ENCODE assay signal across 14 mouse cellular contexts in the genomic region with DNA sequence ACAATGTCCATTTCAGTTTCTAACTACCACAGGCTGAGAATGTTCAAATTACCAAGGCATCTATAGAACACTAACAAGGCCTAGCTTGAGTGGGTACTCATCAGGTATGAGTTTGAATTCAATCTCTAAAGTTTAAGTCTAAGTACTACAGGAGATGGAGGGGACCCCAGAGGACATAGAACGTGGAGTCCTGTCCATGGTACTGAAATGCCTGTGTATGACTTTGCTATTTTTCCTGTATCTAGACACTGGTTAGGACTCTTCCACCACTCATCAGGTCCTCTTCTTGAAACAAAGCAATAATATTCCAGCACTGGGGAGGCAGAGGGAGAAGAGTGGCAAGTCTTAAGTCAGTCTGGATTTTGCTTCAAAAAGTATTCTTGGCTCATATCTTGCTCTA.
DNase-seq lines count a peak whose midpoint lies in the region; ATAC-seq and TF ChIP-seq lines count a peak whose summit lies in the region.
"Had no signal": no experiment of that assay in that cellular context is flagged by ENCODE, and none has a peak within 500 bp of the region (broad histone marks: within the 10 kb centered on the region; RNA-seq: fewer than 3 reads in every experiment).

No protein-coding gene starts in this region.

- intact Hi-C loops in left cerebral cortex, adult 2 months (cut with DNase I), result no loop called here

- TF ChIP-seq CTCF in left cerebral cortex, adult 2 months (IDR thresholded peaks at IDR 0.05), result no peak
- no peak for TF ChIP-seq CTCF in stomach, postnatal 0 days (IDR thresholded peaks at IDR 0.05; ENCODE audit: low read depth)

- H3K9me3 ChIP-seq in ES-E14 (ENCODE audit: control insufficient read depth, insufficient read depth, low read depth, low read length), result no peaks in the 10 kb centered on the region
- no peaks in the 10 kb centered on the region for H3K9me3 ChIP-seq in stomach, postnatal 0 days (ENCODE audit: control insufficient read depth, low read length)
- H3K9me3 ChIP-seq: liver, embryonic 15.5 days; neural tube, embryonic 13.5 days had no signal

- H3K27me3 ChIP-seq in stomach, postnatal 0 days (ENCODE audit: control insufficient read depth, insufficient read depth, low read length), result no peaks in the 10 kb centered on the region
- H3K27me3 ChIP-seq: liver, embryonic 15.5 days; neural tube, embryonic 13.5 days had no signal

- H3K4me1 ChIP-seq in ES-E14 (ENCODE audit: control insufficient read depth in 2 of 2, insufficient read depth in 2 of 2, low read length in 2 of 2, poor library complexity in 1 of 2), result peaks cover 0 to 3% of the 10 kb centered on the region in 2 experiments; a peak in 1 of 4 replicates
- H3K4me1 ChIP-seq in stomach, postnatal 0 days (replicated peaks; ENCODE audit: control insufficient read depth, insufficient read depth), result no peaks in the 10 kb centered on the region
- H3K4me1 ChIP-seq: liver, embryonic 15.5 days had no signal

- H3K36me3 ChIP-seq in ES-E14 (ENCODE audit: control insufficient read depth, insufficient read depth, low read length, poor library complexity, severe bottlenecking), result no peaks in the 10 kb centered on the region
- no peaks in the 10 kb centered on the region for H3K36me3 ChIP-seq in stomach, postnatal 0 days (ENCODE audit: control insufficient read depth, insufficient read depth, low read length)
- H3K36me3 ChIP-seq: liver, embryonic 15.5 days; neural tube, embryonic 13.5 days had no signal

- no peak overlapping the region for H3K27ac ChIP-seq in ES-E14 (ENCODE audit: insufficient read depth, low read depth, low read length, poor library complexity, severe bottlenecking)
- H3K27ac ChIP-seq in left cerebral cortex, adult 2 months, result no peak overlapping the region
- no peak overlapping the region for H3K27ac ChIP-seq in stomach, postnatal 0 days (replicated peaks)
- H3K27ac ChIP-seq: hindbrain, postnatal 0 days; liver, embryonic 15.5 days; neural tube, embryonic 13.5 days had no signal

- in situ Hi-C loops in ES-E14 (cut with MboI; ENCODE audit: low sequenced_read_pairs in 2 of 2, unreplicated experiment in 2 of 2), result no loop called here

- peak; percentile 11 for DNase-seq in kidney, postnatal 10 days
- no peak for DNase-seq in kidney, adult 9 months
- peak; percentile 40 for DNase-seq in ES-E14 (ENCODE audit: low read depth, low spot score)
- peak; percentile 12 for DNase-seq in c-Kit-positive CD71-negative TER-119-negative erythroid progenitor cells, embryonic 14.5 days (ENCODE audit: low read depth)
- DNase-seq in mesoderm, embryonic 11.5 days (ENCODE audit: low read depth, low spot score), result peak; percentile 50
- no peak for DNase-seq in left cerebral cortex, adult 2 months (ENCODE audit: extremely low spot score in 1 of 2, low spot score in 2 of 2)
- no peak for DNase-seq in stomach, postnatal 0 days (ENCODE audit: low spot score)
- DNase-seq in thymus, postnatal 14 days, result no peak
- DNase-seq: adrenal gland, postnatal 25 days; cerebellum, adult 11 months; gastrocnemius, postnatal 36 days had no signal

- H3K4me3 ChIP-seq in ES-E14 (ENCODE audit: insufficient read depth in 1 of 2, low read depth in 1 of 2, low read length in 2 of 2, poor library complexity in 1 of 2, severe bottlenecking in 1 of 2), result no peak overlapping the region
- no peak overlapping the region for H3K4me3 ChIP-seq in left cerebral cortex, adult 2 months
- H3K4me3 ChIP-seq in stomach, postnatal 0 days (ENCODE audit: low read depth, low read length), result no peak overlapping the region
- H3K4me3 ChIP-seq: liver, embryonic 15.5 days; neural tube, embryonic 13.5 days had no signal

- TF ChIP-seq EP300 in stomach, postnatal 0 days (optimal IDR thresholded peaks at IDR 0.05), result no peak

- H3K4me2 ChIP-seq in stomach, postnatal 0 days (replicated peaks; ENCODE audit: low read depth), result no peak overlapping the region
- H3K4me2 ChIP-seq: liver, embryonic 15.5 days; neural tube, embryonic 13.5 days had no signal

- WGBS in stomach, postnatal 0 days, result 24% methylated on average over 1 of the region's 1 CpGs

- no peak for ATAC-seq in stomach, postnatal 0 days (ENCODE audit: low FRiP score, low TSS enrichment)
- ATAC-seq: hindbrain, postnatal 0 days had no signal

- no peak overlapping the region for H3K9ac ChIP-seq in ES-E14 (ENCODE audit: insufficient read depth, low read depth, low read length, poor library complexity, severe bottlenecking)
- no peak overlapping the region for H3K9ac ChIP-seq in stomach, postnatal 0 days (ENCODE audit: low read length)
- H3K9ac ChIP-seq: liver, embryonic 15.5 days; neural tube, embryonic 13.5 days had no signal

TF ChIP-seq in ES-E14, 5 proteins besides CTCF, POLR2A, EP300 and RAD21:
- peak; percentile 74 for TF ChIP-seq MAFK (IDR thresholded peaks at IDR 0.05; ENCODE audit: insufficient read depth, low read depth, low read length)
- TF ChIP-seq ZNF384 (IDR thresholded peaks at IDR 0.05; ENCODE audit: low read depth, low read length), result no peak

Comparison
In these comparisons a context has a peak if more than half of its experiments do, and no peak if none do; other contexts are left out.
1. DNase-seq: peak in kidney, postnatal 10 days (single experiment), ES-E14 (single experiment), c-Kit-positive CD71-negative TER-119-negative erythroid progenitor cells, embryonic 14.5 days (single experiment) and mesoderm, embryonic 11.5 days (single experiment); none in kidney, adult 9 months (single experiment), left cerebral cortex, adult 2 months (0 of 2), stomach, postnatal 0 days (single experiment) and thymus, postnatal 14 days (single experiment).